Mouse (Mus musculus): ENCODE data around the gene Donson.

- TF ChIP-seq CTCF (IDR thresholded peaks at IDR 0.05; ENCODE audit: insufficient read depth, low read length), result no peak
- no peak for TF ChIP-seq POLR2A (IDR thresholded peaks at IDR 0.05; ENCODE audit: borderline replicate concordance, extremely low read depth, low read depth, low read length)
These were observed 58.0 kb downstream of the Donson start for GRCm38 (mm10) chr16:91630584-91630983.
